Mouse (Mus musculus): ENCODE measurements at regions not wholly inside any gene's neighbourhood (a gene's known extent, or its start where the extent isn't known, plus 50 kb on each side); places are given as distances from the start of the nearest gene placed in this dataset.

GRCm38 (mm10) chr16:77459651-77460050, 142.2 kb downstream of the Gm11146 start:
- no peak for DNase-seq (ENCODE audit: low spot score)

GRCm38 (mm10) chr16:77444647-77445046, 157.2 kb downstream of the Gm11146 start:
- no peak for DNase-seq (ENCODE audit: low spot score)

- peak; percentile 83 for DNase-seq (ENCODE audit: low spot score)
Measured at GRCm38 (mm10) chr16:77444006-77444405, 157.9 kb downstream of the Gm11146 start.

GRCm38 (mm10) chr16:77443318-77443717, 158.6 kb downstream of the Gm11146 start:
- DNase-seq (ENCODE audit: low spot score): no peak

- DNase-seq (ENCODE audit: low spot score): no peak
Measured at GRCm38 (mm10) chr16:77442866-77443265, 159.0 kb downstream of the Gm11146 start.

- no peak for DNase-seq (ENCODE audit: low spot score)
Measured at GRCm38 (mm10) chr16:77431345-77431744, 170.5 kb downstream of the Gm11146 start.

- no peak for DNase-seq (ENCODE audit: low spot score)
Measured at GRCm38 (mm10) chr16:77422385-77423363, 179.2 kb downstream of the Gm11146 start.

- DNase-seq (ENCODE audit: low spot score): no peak
Measured at GRCm38 (mm10) chr16:77421591-77422024, 180.3 kb downstream of the Gm11146 start.

GRCm38 (mm10) chr16:77421001-77421400, 180.9 kb downstream of the Gm11146 start:
- no peak for DNase-seq (ENCODE audit: low spot score)

- DNase-seq (ENCODE audit: low spot score): no peak
Measured at GRCm38 (mm10) chr16:77420136-77420860, 181.6 kb downstream of the Gm11146 start.

- no peak for DNase-seq (ENCODE audit: low spot score)
Measured at GRCm38 (mm10) chr16:77419116-77419735, 182.7 kb downstream of the Gm11146 start.

GRCm38 (mm10) chr16:77418486-77418885, 183.4 kb downstream of the Gm11146 start:
- DNase-seq (ENCODE audit: low spot score): no peak

GRCm38 (mm10) chr16:77417791-77418190, 184.1 kb downstream of the Gm11146 start:
- DNase-seq (ENCODE audit: low spot score): peak; percentile 92

GRCm38 (mm10) chr16:77414562-77414961, 187.3 kb downstream of the Gm11146 start:
- no peak for DNase-seq (ENCODE audit: low spot score)

GRCm38 (mm10) chr16:77409168-77409567, 192.7 kb downstream of the Gm11146 start:
- DNase-seq (ENCODE audit: low spot score): no peak

GRCm38 (mm10) chr16:77406999-77407398, 194.9 kb downstream of the Gm11146 start:
- no peak for DNase-seq (ENCODE audit: low spot score)

- no peak for DNase-seq (ENCODE audit: low spot score)
Measured at GRCm38 (mm10) chr16:77405859-77406258, 196.0 kb downstream of the Gm11146 start.

GRCm38 (mm10) chr16:77405181-77405818, 196.6 kb downstream of the Gm11146 start:
- DNase-seq (ENCODE audit: low spot score): no peak

GRCm38 (mm10) chr16:77402711-77403280, 199.1 kb downstream of the Gm11146 start:
- DNase-seq (ENCODE audit: low spot score): peak; percentile 61

- DNase-seq (ENCODE audit: low spot score): no peak
Measured at GRCm38 (mm10) chr16:77401185-77401943, 200.5 kb downstream of the Gm11146 start.

Data from adipocyte (in vitro differentiated cells).